Mouse (Mus musculus) small intestine, adult 2 months (tissue): Measurements from ENCODE around the gene Slc4a4.

Source experiments
- CTCF ChIP-seq: fragments of 200-500 bp; IDR thresholded peaks from 2 replicates; pipeline ENCODE4 v1.5.1; 2012; ENCODE audit warnings: low read depth, mild to moderate bottlenecking, control low read depth, inconsistent platforms, low read length, moderate library complexity, mixed read lengths; ENCODE audit not compliant: insufficient replicate concordance, insufficient read length; ENCODE audit errors: extremely low read depth
- POLR2A ChIP-seq: fragments of 200-500 bp; IDR thresholded peaks from 2 replicates; pipeline ENCODE4 v1.6.1; 2012; ENCODE audit warnings: low read depth, mild to moderate bottlenecking, control low read depth, inconsistent platforms, low read length, moderate library complexity

DNA sequence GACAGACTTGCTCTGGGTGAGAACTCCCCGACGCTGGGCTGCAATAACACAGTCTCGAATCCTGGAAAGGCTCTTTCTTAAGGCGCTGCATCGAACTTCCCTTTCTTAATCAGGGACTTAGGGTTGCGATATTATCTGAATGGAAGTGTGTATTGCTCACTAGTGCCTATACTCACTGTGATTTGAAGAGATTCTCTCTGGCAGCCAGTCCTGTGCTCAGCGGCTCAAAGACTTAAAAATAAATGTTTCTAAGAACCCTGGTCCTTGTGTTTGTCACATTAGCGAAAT is 1.7 kb downstream of the Slc4a4 start:
- TF ChIP-seq CTCF (no peak), POLR2A (no peak)
